In genomic region chr4:95215187-95215586, GRCm38 (mm10) we compare ENCODE assay signal across 17 mouse cellular contexts.
A peak's percentile ranks its signal among the peaks of the same experiment; 100 is the strongest.
DNase-seq lines count a peak whose midpoint lies in the region; ATAC-seq and TF ChIP-seq lines count a peak whose summit lies in the region.
"Had no signal": no experiment of that assay in that cellular context is flagged by ENCODE, and none has a peak within 500 bp of the region (broad histone marks: within the 10 kb centered on the region; RNA-seq: fewer than 3 reads in every experiment).

No protein-coding gene starts in this region.

- DNase-seq in liver, adult 2 months (ENCODE audit: extremely low read depth, low read depth, low spot score): peak; percentile 13
- DNase-seq in brain, adult 2 months (ENCODE audit: low read depth, low spot score): peak; percentile 12
- DNase-seq in lung, postnatal 25 days (ENCODE audit: low spot score): peak; percentile 41
- peak; percentile 66 to 76 for DNase-seq in spleen, postnatal 36 days (ENCODE audit: low spot score in 2 of 2)
- DNase-seq in cerebellum, adult 2 months: no peak
- DNase-seq in embryo, embryonic 11 days: no peak
- no peak for DNase-seq in Muller cell, postnatal 12 days (ENCODE audit: inconsistent ontology term)
- DNase-seq: cerebellum, postnatal 25 days; gastrocnemius, postnatal 25 days; left cerebral cortex, postnatal 4 days; retina, postnatal 1 day; thymus, postnatal 14 days had no signal

- 89% methylated on average over 7 of the region's 7 CpGs for WGBS in liver, adult 2 months
- 35% methylated on average over 7 of the region's 7 CpGs for WGBS in liver, embryonic 12.5 days (ENCODE audit: insufficient replicate concordance)
- WGBS in cerebellum, adult 2 months: 87% methylated on average over 7 of the region's 7 CpGs

- H3K4me3 ChIP-seq in liver, adult 2 months (ENCODE audit: insufficient read depth, low read depth, low read length): no peak overlapping the region
- no peak overlapping the region for H3K4me3 ChIP-seq in liver, embryonic 12.5 days
- H3K4me3 ChIP-seq in cerebellum, adult 2 months (replicated peaks; ENCODE audit: insufficient read depth, low read depth, low read length): no peak overlapping the region
- H3K4me3 ChIP-seq: embryonic facial prominence, embryonic 15.5 days; intestine, embryonic 15.5 days; megakaryocyte, embryonic 14.5 days had no signal

- H3K4me1 ChIP-seq in liver, adult 2 months (ENCODE audit: control insufficient read depth, insufficient read depth, low read length): peaks cover 7% of the 10 kb centered on the region; the same call in 1 of the 2 replicates
- no peaks in the 10 kb centered on the region for H3K4me1 ChIP-seq in liver, embryonic 12.5 days
- H3K4me1 ChIP-seq in cerebellum, adult 2 months (ENCODE audit: control insufficient read depth, insufficient read depth, low read length): no peaks in the 10 kb centered on the region
- H3K4me1 ChIP-seq: embryonic facial prominence, embryonic 15.5 days; intestine, embryonic 15.5 days had no signal

- no peak overlapping the region for H3K9ac ChIP-seq in liver, adult 2 months (ENCODE audit: low read depth, low read length)
- no peak overlapping the region for H3K9ac ChIP-seq in liver, embryonic 12.5 days
- H3K9ac ChIP-seq: embryonic facial prominence, embryonic 15.5 days; intestine, embryonic 15.5 days had no signal

- H3K4me2 ChIP-seq in liver, embryonic 12.5 days: no peak overlapping the region
- H3K4me2 ChIP-seq: embryonic facial prominence, embryonic 15.5 days; intestine, embryonic 15.5 days had no signal

- TF ChIP-seq POLR2A in liver, adult 2 months (IDR thresholded peaks at IDR 0.05; ENCODE audit: extremely low read depth, insufficient read depth, low read length): no peak
- TF ChIP-seq POLR2A in cerebellum, adult 2 months (IDR thresholded peaks at IDR 0.05; ENCODE audit: borderline replicate concordance, insufficient read depth, low read length): no peak

- no peaks in the 10 kb centered on the region for H3K36me3 ChIP-seq in liver, adult 2 months (ENCODE audit: control insufficient read depth, insufficient read depth, low read length)
- no peaks in the 10 kb centered on the region for H3K36me3 ChIP-seq in liver, embryonic 12.5 days
- H3K36me3 ChIP-seq: embryonic facial prominence, embryonic 15.5 days; intestine, embryonic 15.5 days had no signal

- TF ChIP-seq CTCF in liver, adult 2 months (IDR thresholded peaks at IDR 0.05; ENCODE audit: low read depth, low read length): no peak
- no peak for TF ChIP-seq CTCF in cerebellum, adult 2 months (IDR thresholded peaks at IDR 0.05; ENCODE audit: borderline replicate concordance, insufficient read depth, low read depth, low read length)

- H3K27ac ChIP-seq in liver, adult 2 months (replicated peaks; ENCODE audit: insufficient read depth, low read depth, low read length): no peak overlapping the region
- no peak overlapping the region for H3K27ac ChIP-seq in liver, embryonic 12.5 days
- H3K27ac ChIP-seq in cerebellum, adult 2 months (ENCODE audit: insufficient read depth, low read length): no peak overlapping the region
- H3K27ac ChIP-seq: embryonic facial prominence, embryonic 15.5 days; intestine, embryonic 15.5 days had no signal

- ATAC-seq in liver, embryonic 12.5 days: no peak
- ATAC-seq: forebrain, embryonic 16.5 days; intestine, embryonic 15.5 days had no signal

- no peaks in the 10 kb centered on the region for H3K27me3 ChIP-seq in liver, adult 2 months (ENCODE audit: control insufficient read depth, insufficient read depth, low read length)
- no peaks in the 10 kb centered on the region for H3K27me3 ChIP-seq in liver, embryonic 12.5 days (replicated peaks)
- no peaks in the 10 kb centered on the region for H3K27me3 ChIP-seq in cerebellum, adult 2 months (ENCODE audit: control insufficient read depth, insufficient read depth, low read length)
- H3K27me3 ChIP-seq: embryonic facial prominence, embryonic 15.5 days; intestine, embryonic 15.5 days; megakaryocyte, embryonic 14.5 days had no signal

- no peaks in the 10 kb centered on the region for H3K79me2 ChIP-seq in liver, adult 2 months (ENCODE audit: control insufficient read depth, insufficient read depth, low read length)

- no peaks in the 10 kb centered on the region for H3K9me3 ChIP-seq in liver, embryonic 12.5 days (replicated peaks)
- H3K9me3 ChIP-seq: embryonic facial prominence, embryonic 15.5 days; intestine, embryonic 15.5 days; megakaryocyte, embryonic 14.5 days had no signal

Comparison
In these comparisons a context has a peak if more than half of its experiments do, and no peak if none do; other contexts are left out.
1. DNase-seq: peak in liver, adult 2 months (single experiment), brain, adult 2 months (single experiment), lung, postnatal 25 days (single experiment) and spleen, postnatal 36 days (2 of 2); none in cerebellum, adult 2 months (0 of 2), embryo, embryonic 11 days (single experiment) and Muller cell, postnatal 12 days (single experiment).